In genomic region chr6:86020948-86021347, GRCm38 (mm10) we compare ENCODE assay signal across 10 mouse cellular contexts. TPM values are rescaled to one million over a fixed set of nuclear protein-coding genes. Genes with fewer than 3 reads are reported as not detected.
A peak's percentile ranks its signal among the peaks of the same experiment; 100 is the strongest.
DNase-seq lines count a peak whose midpoint lies in the region; ATAC-seq and TF ChIP-seq lines count a peak whose summit lies in the region.
"Had no signal": no experiment of that assay in that cellular context is flagged by ENCODE, and none has a peak within 500 bp of the region (broad histone marks: within the 10 kb centered on the region; RNA-seq: fewer than 3 reads in every experiment).

No protein-coding gene starts in this region.

- H3K4me1 ChIP-seq in forebrain, embryonic 10.5 days: no peaks in the 10 kb centered on the region
- H3K4me1 ChIP-seq in forebrain, embryonic 12.5 days: no peaks in the 10 kb centered on the region
- H3K4me1 ChIP-seq in midbrain, embryonic 10.5 days: no peaks in the 10 kb centered on the region
- H3K4me1 ChIP-seq in midbrain, embryonic 13.5 days (replicated peaks): no peaks in the 10 kb centered on the region
- no peaks in the 10 kb centered on the region for H3K4me1 ChIP-seq in liver, postnatal 0 days (ENCODE audit: insufficient read depth)
- no peaks in the 10 kb centered on the region for H3K4me1 ChIP-seq in stomach, postnatal 0 days (replicated peaks; ENCODE audit: control insufficient read depth, insufficient read depth)

- no peak overlapping the region for H3K9ac ChIP-seq in forebrain, embryonic 12.5 days
- H3K9ac ChIP-seq in midbrain, embryonic 13.5 days (replicated peaks): no peak overlapping the region
- no peak overlapping the region for H3K9ac ChIP-seq in liver, postnatal 0 days (replicated peaks)
- no peak overlapping the region for H3K9ac ChIP-seq in stomach, postnatal 0 days (ENCODE audit: low read length)

- no peak for TF ChIP-seq EP300 in liver, postnatal 0 days (IDR thresholded peaks at IDR 0.05; ENCODE audit: low read depth)
- no peak for TF ChIP-seq EP300 in stomach, postnatal 0 days (optimal IDR thresholded peaks at IDR 0.05)

- no peaks in the 10 kb centered on the region for H3K27me3 ChIP-seq in forebrain, embryonic 10.5 days (ENCODE audit: poor library complexity, severe bottlenecking)
- H3K27me3 ChIP-seq in forebrain, embryonic 12.5 days: no peaks in the 10 kb centered on the region
- no peaks in the 10 kb centered on the region for H3K27me3 ChIP-seq in midbrain, embryonic 10.5 days (ENCODE audit: low read depth, poor library complexity, severe bottlenecking)
- H3K27me3 ChIP-seq in midbrain, embryonic 13.5 days: 0 out of 2 replicates have a peak, but pooled peaks cover 1% of the 10 kb centered on the region
- H3K27me3 ChIP-seq in liver, postnatal 0 days (ENCODE audit: insufficient read depth, low read length): no peaks in the 10 kb centered on the region
- H3K27me3 ChIP-seq in stomach, postnatal 0 days (ENCODE audit: control insufficient read depth, insufficient read depth, low read length): no peaks in the 10 kb centered on the region

- peak; percentile 81 for TF ChIP-seq CTCF in liver, postnatal 0 days (IDR thresholded peaks at IDR 0.05; ENCODE audit: low read depth)
- peak; percentile 73 for TF ChIP-seq CTCF in stomach, postnatal 0 days (IDR thresholded peaks at IDR 0.05; ENCODE audit: low read depth)

- H3K4me3 ChIP-seq in forebrain, embryonic 10.5 days: no peak overlapping the region
- no peak overlapping the region for H3K4me3 ChIP-seq in forebrain, embryonic 12.5 days (replicated peaks)
- no peak overlapping the region for H3K4me3 ChIP-seq in midbrain, embryonic 10.5 days
- H3K4me3 ChIP-seq in midbrain, embryonic 13.5 days (replicated peaks): no peak overlapping the region
- H3K4me3 ChIP-seq in liver, postnatal 0 days (ENCODE audit: low read depth, low read length): no peak overlapping the region
- no peak overlapping the region for H3K4me3 ChIP-seq in stomach, postnatal 0 days (ENCODE audit: low read depth, low read length)

- H3K36me3 ChIP-seq in forebrain, embryonic 10.5 days (replicated peaks): no peaks in the 10 kb centered on the region
- no peaks in the 10 kb centered on the region for H3K36me3 ChIP-seq in forebrain, embryonic 12.5 days (replicated peaks)
- H3K36me3 ChIP-seq in midbrain, embryonic 10.5 days: no peaks in the 10 kb centered on the region
- no peaks in the 10 kb centered on the region for H3K36me3 ChIP-seq in midbrain, embryonic 13.5 days
- no peaks in the 10 kb centered on the region for H3K36me3 ChIP-seq in liver, postnatal 0 days (replicated peaks; ENCODE audit: insufficient read depth, low read length)
- no peaks in the 10 kb centered on the region for H3K36me3 ChIP-seq in stomach, postnatal 0 days (ENCODE audit: control insufficient read depth, insufficient read depth, low read length)

- no peak for ATAC-seq in forebrain, embryonic 12.5 days (ENCODE audit: low FRiP score)
- ATAC-seq in midbrain, embryonic 13.5 days: no peak
- ATAC-seq in liver, postnatal 0 days: no peak
- no peak for ATAC-seq in stomach, postnatal 0 days (ENCODE audit: low FRiP score, low TSS enrichment)

- H3K9me3 ChIP-seq in forebrain, embryonic 10.5 days: no peaks in the 10 kb centered on the region
- H3K9me3 ChIP-seq in forebrain, embryonic 12.5 days: no peaks in the 10 kb centered on the region
- no peaks in the 10 kb centered on the region for H3K9me3 ChIP-seq in midbrain, embryonic 10.5 days (replicated peaks)
- H3K9me3 ChIP-seq in midbrain, embryonic 13.5 days: no peaks in the 10 kb centered on the region
- no peaks in the 10 kb centered on the region for H3K9me3 ChIP-seq in liver, postnatal 0 days (ENCODE audit: low read length)
- H3K9me3 ChIP-seq in stomach, postnatal 0 days (ENCODE audit: control insufficient read depth, low read length): no peaks in the 10 kb centered on the region

- H3K4me2 ChIP-seq in forebrain, embryonic 12.5 days: no peak overlapping the region
- no peak overlapping the region for H3K4me2 ChIP-seq in midbrain, embryonic 13.5 days (replicated peaks)
- no peak overlapping the region for H3K4me2 ChIP-seq in liver, postnatal 0 days (ENCODE audit: low read depth, low read length)
- no peak overlapping the region for H3K4me2 ChIP-seq in stomach, postnatal 0 days (replicated peaks; ENCODE audit: low read depth)

- DNase-seq in forebrain, embryonic 10.5 days (ENCODE audit: extremely low spot score, low spot score): peak; percentile 44
- DNase-seq in midbrain, embryonic 10.5 days (ENCODE audit: low spot score): peak; percentile 51
- peak; percentile 71 for DNase-seq in embryo, embryonic 10 days (ENCODE audit: low spot score)
- peak; percentile 55 for DNase-seq in liver, postnatal 0 days
- DNase-seq in stomach, postnatal 0 days (ENCODE audit: low spot score): peak; percentile 35
- DNase-seq in gastrocnemius, postnatal 25 days: no peak

- WGBS in forebrain, embryonic 10.5 days: 21% methylated on average over 3 of the region's 3 CpGs
- 22% methylated on average over 3 of the region's 3 CpGs for WGBS in forebrain, embryonic 12.5 days
- 16% methylated on average over 3 of the region's 3 CpGs for WGBS in midbrain, embryonic 10.5 days
- 22% methylated on average over 3 of the region's 3 CpGs for WGBS in midbrain, embryonic 13.5 days
- WGBS in liver, postnatal 0 days (ENCODE audit: insufficient replicate concordance): 44% methylated on average over 3 of the region's 3 CpGs
- WGBS in stomach, postnatal 0 days: 42% methylated on average over 3 of the region's 3 CpGs

- no peak overlapping the region for H3K27ac ChIP-seq in forebrain, embryonic 10.5 days
- no peak overlapping the region for H3K27ac ChIP-seq in forebrain, embryonic 12.5 days
- no peak overlapping the region for H3K27ac ChIP-seq in midbrain, embryonic 10.5 days (replicated peaks)
- H3K27ac ChIP-seq in midbrain, embryonic 13.5 days: no peak overlapping the region
- H3K27ac ChIP-seq in liver, postnatal 0 days (ENCODE audit: low read depth): no peak overlapping the region
- H3K27ac ChIP-seq in stomach, postnatal 0 days (replicated peaks): no peak overlapping the region

RNA-seq across cellular contexts. Expression of gene Figla, which starts 5.0 kb away (rescaled TPM):
- polyA plus RNA-seq in forebrain, embryonic 10.5 days (2016; fragmentation: Nextera tagmentation; extraction: Ambion mirVana): not detected in 2 replicates
- polyA plus RNA-seq in forebrain, embryonic 12.5 days (2016; fragmentation: Nextera tagmentation; extraction: Ambion mirVana): not detected in 2 replicates
- not detected in 2 replicates for polyA plus RNA-seq in midbrain, embryonic 10.5 days (2016; fragmentation: Nextera tagmentation; extraction: Ambion mirVana)
- polyA plus RNA-seq in midbrain, embryonic 13.5 days (2015; fragmentation: Nextera tagmentation; extraction: Ambion mirVana): not detected in 2 replicates
- polyA plus RNA-seq in liver, postnatal 0 days (2015; fragmentation: Nextera tagmentation; extraction: Ambion mirVana): not detected in 2 replicates
- not detected in 2 replicates for polyA plus RNA-seq in stomach, postnatal 0 days (2015; fragmentation: Nextera tagmentation; extraction: Ambion mirVana)
- not detected for total RNA-seq in gastrocnemius, postnatal 25 days (2021)
- polyA plus RNA-seq: heart, embryonic 14.5 days; neural tube, embryonic 14.5 days had no signal

RNA-seq across cellular contexts. Expression of gene Add2, which starts 7.5 kb away (rescaled TPM):
- polyA plus RNA-seq in forebrain, embryonic 10.5 days (2016; fragmentation: Nextera tagmentation; extraction: Ambion mirVana): 30.7 and 36.5 TPM in 2 replicates
- 124 and 128 TPM in 2 replicates for polyA plus RNA-seq in forebrain, embryonic 12.5 days (2016; fragmentation: Nextera tagmentation; extraction: Ambion mirVana)
- polyA plus RNA-seq in midbrain, embryonic 10.5 days (2016; fragmentation: Nextera tagmentation; extraction: Ambion mirVana): 43.3 and 81.8 TPM in 2 replicates
- polyA plus RNA-seq in midbrain, embryonic 13.5 days (2015; fragmentation: Nextera tagmentation; extraction: Ambion mirVana): 200 and 208 TPM in 2 replicates
- 22.0 and 28.1 TPM in 2 replicates for polyA plus RNA-seq in liver, postnatal 0 days (2015; fragmentation: Nextera tagmentation; extraction: Ambion mirVana)
- 1.6 and 2.1 TPM in 2 replicates for polyA plus RNA-seq in stomach, postnatal 0 days (2015; fragmentation: Nextera tagmentation; extraction: Ambion mirVana)
- total RNA-seq in gastrocnemius, postnatal 25 days (2021): under 1 TPM; 0.10 to 0.13 TPM

RNA-seq across cellular contexts. Expression of gene Dusp11, which starts 59.5 kb away (rescaled TPM):
- polyA plus RNA-seq in forebrain, embryonic 10.5 days (2016; fragmentation: Nextera tagmentation; extraction: Ambion mirVana): 34.6 and 34.9 TPM in 2 replicates
- polyA plus RNA-seq in forebrain, embryonic 12.5 days (2016; fragmentation: Nextera tagmentation; extraction: Ambion mirVana): 47.3 and 49.5 TPM in 2 replicates
- 38.5 and 38.8 TPM in 2 replicates for polyA plus RNA-seq in midbrain, embryonic 10.5 days (2016; fragmentation: Nextera tagmentation; extraction: Ambion mirVana)
- 50.9 and 51.3 TPM in 2 replicates for polyA plus RNA-seq in midbrain, embryonic 13.5 days (2015; fragmentation: Nextera tagmentation; extraction: Ambion mirVana)
- 20.8 and 23.9 TPM in 2 replicates for polyA plus RNA-seq in liver, postnatal 0 days (2015; fragmentation: Nextera tagmentation; extraction: Ambion mirVana)
- polyA plus RNA-seq in stomach, postnatal 0 days (2015; fragmentation: Nextera tagmentation; extraction: Ambion mirVana): 43.9 and 44.9 TPM in 2 replicates
- 10 to 100 TPM; 34.9 TPM for total RNA-seq in gastrocnemius, postnatal 25 days (2021)
